Mouse (Mus musculus) neural tube, embryonic 15.5 days (tissue): ENCODE results near the gene Bcat1. TPM values are rescaled to one million over a fixed set of nuclear protein-coding genes. Genes with fewer than 3 reads are reported as not detected.
"Not testable (repeated sequence)": the region's sequence is repeated elsewhere in the genome, so short reads cannot be mapped to it uniquely, and the experiment has no call there.

ENCODE experiments used
- ATAC-seq: fragments of 200-750 bp; cut with Nextera tagmentation; 2 replicates; pipeline ENCODE4 v1.8.0; 2017; ENCODE audit warnings: mild to moderate bottlenecking, moderate TSS enrichment, moderate library complexity; ENCODE audit not compliant: low FRiP score
- H3K27ac ChIP-seq: fragments of 300-500 bp; sonication (generic); replicated peaks from 2 replicates; pipeline ENCODE4 v1.5.1; 2015; ENCODE audit warnings: mild to moderate bottlenecking, inconsistent platforms
- H3K27me3 ChIP-seq: fragments of 300-500 bp; sonication (generic); replicated peaks from 2 replicates; pipeline ENCODE4 v1.6.1; 2015; ENCODE audit warnings: inconsistent platforms
- H3K36me3 ChIP-seq: fragments of 300-500 bp; sonication (generic); 2 replicates; pipeline ENCODE4 v1.6.1; 2015; ENCODE audit warnings: inconsistent platforms
- H3K4me1 ChIP-seq: fragments of 300-500 bp; sonication (generic); 2 replicates; pipeline ENCODE4 v1.6.1; 2015; ENCODE audit warnings: inconsistent platforms
- H3K4me2 ChIP-seq: fragments of 300-500 bp; sonication (generic); 2 replicates; pipeline ENCODE4 v1.6.1; 2015; ENCODE audit warnings: inconsistent platforms, mild to moderate bottlenecking, moderate library complexity
- H3K4me3 ChIP-seq: fragments of 300-500 bp; sonication (generic); replicated peaks from 2 replicates; pipeline ENCODE4 v1.5.1; 2015; ENCODE audit warnings: mild to moderate bottlenecking, inconsistent platforms
- H3K9ac ChIP-seq: fragments of 300-500 bp; sonication (generic); replicated peaks from 2 replicates; pipeline ENCODE4 v1.6.1; 2015; ENCODE audit warnings: mild to moderate bottlenecking, inconsistent platforms
- H3K9me3 ChIP-seq: fragments of 300-500 bp; sonication (generic); replicated peaks from 2 replicates; pipeline ENCODE4 v1.6.1; 2016; ENCODE audit warnings: inconsistent platforms
- WGBS: fragments of 180-500 bp; shearing (Covaris S2); methylation state at CpG from one replicate; pipeline ENCODE4 v1.1.7; 2015; ENCODE audit warnings: mixed read lengths; 5-methylcytosine and 5-hydroxymethylcytosine counted together
- polyA plus RNA-seq: library from polyadenylated mRNA; unstranded; fragments of >200 nt; fragmentation: Nextera tagmentation; extraction: Ambion mirVana; gene quantifications from 2 replicates; pipeline ENCODE4 v1.2.1, GENCODE M21; 2015

Bcat1 gene
- polyA plus RNA-seq, 1 experiment from 2014 or later, result 116 TPM

- no peak for ATAC-seq
- H3K27ac ChIP-seq, result no peak within 1 kb of the TSS
- peaks cover 11% of the 10 kb centered on the region for H3K4me1 ChIP-seq
- no peaks in the 10 kb centered on the region for H3K36me3 ChIP-seq
- no peak within 1 kb of the TSS for H3K4me3 ChIP-seq
- H3K27me3 ChIP-seq, result no peaks in the 10 kb centered on the region
- H3K9me3 ChIP-seq, result no peaks in the 10 kb centered on the region
- H3K4me2 ChIP-seq, result no peak within 1 kb of the TSS
- 80% methylated on average over 6 of the region's 6 CpGs for WGBS
- no peak within 1 kb of the TSS for H3K9ac ChIP-seq
These were observed 39.6 kb upstream of the Bcat1 start, which contains the start of gene Lrmp for GRCm38 (mm10) chr6:145115476-145116097. Gene Lrmp, plus strand, starts transcription at chr6:145115653.

GRCm38 (mm10) chr6:145114561-145114960 lies 38.6 kb upstream of the Bcat1 start:
- H3K36me3 ChIP-seq, result no peaks in the 10 kb centered on the region
- H3K4me3 ChIP-seq, result no peak overlapping the region
- no peaks in the 10 kb centered on the region for H3K9me3 ChIP-seq
- 68% methylated on average over 2 of the region's 2 CpGs for WGBS
- H3K27ac ChIP-seq, result no peak overlapping the region
- H3K27me3 ChIP-seq, result no peaks in the 10 kb centered on the region
- H3K4me2 ChIP-seq, result no peak overlapping the region
- no peak overlapping the region for H3K9ac ChIP-seq
- no peak for ATAC-seq
- peaks cover 11% of the 10 kb centered on the region for H3K4me1 ChIP-seq

- 69% methylated on average over 6 of the region's 6 CpGs for WGBS
- H3K4me1 ChIP-seq, result peaks cover 11% of the 10 kb centered on the region
These were observed 36.9 kb upstream of the Bcat1 start for GRCm38 (mm10) chr6:145112865-145113264.

GRCm38 (mm10) chr6:145110786-145111185 lies 34.8 kb upstream of the Bcat1 start:
- 87% methylated on average over 4 of the region's 4 CpGs for WGBS
- Histone ChIP-seq H3K27ac (no peak overlapping the region), H3K4me2 (no peak overlapping the region), H3K9ac (no peak overlapping the region), H3K4me3 (no peak overlapping the region), H3K36me3 (no peaks in the 10 kb centered on the region), H3K9me3 (no peaks in the 10 kb centered on the region), H3K27me3 (no peaks in the 10 kb centered on the region), H3K4me1 (no peaks in the 10 kb centered on the region)
- ATAC-seq, result no peak

More at GRCm38 (mm10) chr6:145112865-145113264, 36.9 kb upstream of the Bcat1 start:
- Histone ChIP-seq H3K9me3 (no peaks in the 10 kb centered on the region), H3K27ac (no peak overlapping the region), H3K36me3 (no peaks in the 10 kb centered on the region), H3K4me3 (no peak overlapping the region), H3K9ac (no peak overlapping the region), H3K4me2 (no peak overlapping the region), H3K27me3 (no peaks in the 10 kb centered on the region)
- no peak for ATAC-seq

- no peak overlapping the region for H3K9ac ChIP-seq
- H3K27ac ChIP-seq, result no peak overlapping the region
- no peaks in the 10 kb centered on the region for H3K4me1 ChIP-seq
- H3K4me2 ChIP-seq, result no peak overlapping the region
- H3K27me3 ChIP-seq, result no peaks in the 10 kb centered on the region
- 90% methylated on average over 6 of the region's 6 CpGs for WGBS
- no peaks in the 10 kb centered on the region for H3K9me3 ChIP-seq
- H3K4me3 ChIP-seq, result no peak overlapping the region
- ATAC-seq, result no peak
- H3K36me3 ChIP-seq, result no peaks in the 10 kb centered on the region
These were observed 30.3 kb upstream of the Bcat1 start for GRCm38 (mm10) chr6:145106163-145106842.

- H3K9ac ChIP-seq, result no peak overlapping the region
- no peak for ATAC-seq
- no peaks in the 10 kb centered on the region for H3K9me3 ChIP-seq
- WGBS, result 97% methylated on average over 10 of the region's 10 CpGs
- H3K4me1 ChIP-seq, result no peaks in the 10 kb centered on the region
- H3K4me2 ChIP-seq, result no peak overlapping the region
- H3K4me3 ChIP-seq, result no peak overlapping the region
- H3K36me3 ChIP-seq, result no peaks in the 10 kb centered on the region
- H3K27me3 ChIP-seq, result no peaks in the 10 kb centered on the region
- H3K27ac ChIP-seq, result no peak overlapping the region
These were observed 29.5 kb upstream of the Bcat1 start for GRCm38 (mm10) chr6:145105439-145105838.

- Histone ChIP-seq H3K9ac (no peak overlapping the region), H3K9me3 (no peaks in the 10 kb centered on the region), H3K4me1 (no peaks in the 10 kb centered on the region), H3K4me2 (no peak overlapping the region), H3K27ac (no peak overlapping the region), H3K36me3 (no peaks in the 10 kb centered on the region), H3K4me3 (no peak overlapping the region), H3K27me3 (no peaks in the 10 kb centered on the region)
- ATAC-seq, result no peak
- 79% methylated on average over 10 of the region's 10 CpGs for WGBS
These were observed 28.4 kb upstream of the Bcat1 start for GRCm38 (mm10) chr6:145104241-145104939.

GRCm38 (mm10) chr6:145100923-145101322 lies 24.9 kb upstream of the Bcat1 start:
- Histone ChIP-seq H3K27ac (no peak overlapping the region), H3K4me2 (no peak overlapping the region), H3K4me3 (no peak overlapping the region), H3K9ac (no peak overlapping the region), H3K27me3 (no peaks in the 10 kb centered on the region), H3K4me1 (no peaks in the 10 kb centered on the region), H3K36me3 (no peaks in the 10 kb centered on the region), H3K9me3 (no peaks in the 10 kb centered on the region)
- whole genome bisulfite sequencing, result 75% methylated on average over 9 of the region's 9 CpGs
- ATAC-seq, result no peak

GRCm38 (mm10) chr6:145094431-145094830 lies 18.4 kb upstream of the Bcat1 start:
- H3K4me2 ChIP-seq, result no peak overlapping the region
- H3K27me3 ChIP-seq, result no peaks in the 10 kb centered on the region
- 78% methylated on average over 4 of the region's 4 CpGs for WGBS
- no peak overlapping the region for H3K9ac ChIP-seq
- ATAC-seq, result no peak
- no peak overlapping the region for H3K4me3 ChIP-seq
- no peaks in the 10 kb centered on the region for H3K9me3 ChIP-seq
- no peaks in the 10 kb centered on the region for H3K36me3 ChIP-seq
- no peak overlapping the region for H3K27ac ChIP-seq
- H3K4me1 ChIP-seq, result no peaks in the 10 kb centered on the region

- H3K4me3 ChIP-seq, H3K27ac ChIP-seq, H3K4me1 ChIP-seq, ATAC-seq, H3K4me2 ChIP-seq, H3K36me3 ChIP-seq, H3K9me3 ChIP-seq, H3K9ac ChIP-seq, H3K27me3 ChIP-seq: not testable (repeated sequence)
- WGBS, result 69% methylated on average over 7 of the region's 7 CpGs
These were observed 17.1 kb upstream of the Bcat1 start for GRCm38 (mm10) chr6:145093038-145093622.

GRCm38 (mm10) chr6:145091998-145092397 lies 16.0 kb upstream of the Bcat1 start:
- no peak overlapping the region for H3K4me3 ChIP-seq
- ATAC-seq, result no peak
- no peaks in the 10 kb centered on the region for H3K9me3 ChIP-seq
- no peak overlapping the region for H3K9ac ChIP-seq
- H3K27ac ChIP-seq, result no peak overlapping the region
- no peaks in the 10 kb centered on the region for H3K4me1 ChIP-seq
- WGBS, result 83% methylated on average over 7 of the region's 7 CpGs
- H3K27me3 ChIP-seq, result no peaks in the 10 kb centered on the region
- H3K36me3 ChIP-seq, result no peaks in the 10 kb centered on the region
- H3K4me2 ChIP-seq, result no peak overlapping the region
